Mouse (Mus musculus): Measurements from ENCODE around the gene Mrpl43. TPM values are rescaled to one million over a fixed set of nuclear protein-coding genes. Genes with fewer than 3 reads are reported as not detected.

Mrpl43 gene
- polyA plus RNA-seq, 1 experiment from 2014 or later, result 64.9 TPM

GRCm38 (mm10) chr19:45021362-45021761 is 15.1 kb upstream of the Mrpl43 start:
- Histone ChIP-seq H3K4me1 (ENCODE audit: control insufficient read depth, insufficient read depth, low read length) (peaks cover 34% of the 10 kb centered on the region), H3K27me3 (ENCODE audit: control insufficient read depth, insufficient read depth, low read length) (no peaks in the 10 kb centered on the region), H3K9ac (ENCODE audit: low read length) (peak overlapping the region; percentile 7; the same call in 1 of the 2 replicates), H3K4me2 (ENCODE audit: low read depth, low read length) (peak overlapping the region; percentile 5; the same call in 1 of the 2 replicates), H3K4me3 (replicated peaks; ENCODE audit: low read length) (no peak overlapping the region), H3K9me3 (replicated peaks; ENCODE audit: control insufficient read depth, low read length) (no peaks in the 10 kb centered on the region), H3K27ac (ENCODE audit: low read length) (no peak overlapping the region), H3K36me3 (ENCODE audit: control insufficient read depth, insufficient read depth, low read length) (peaks cover 24% of the 10 kb centered on the region)
- ATAC-seq (ENCODE audit: insufficient read depth, low FRiP score), result no peak
- 81% methylated on average over 15 of the region's 15 CpGs for WGBS

GRCm38 (mm10) chr19:45020348-45020747 is 14.1 kb upstream of the Mrpl43 start:
- H3K4me2 ChIP-seq (ENCODE audit: low read depth, low read length), result peak overlapping the region; percentile 94
- no peak for ATAC-seq (ENCODE audit: insufficient read depth, low FRiP score)
- no peaks in the 10 kb centered on the region for H3K9me3 ChIP-seq (replicated peaks; ENCODE audit: control insufficient read depth, low read length)
- WGBS, result 40% methylated on average over 6 of the region's 6 CpGs
- H3K4me3 ChIP-seq (replicated peaks; ENCODE audit: low read length), result peak overlapping the region; percentile 12
- no peaks in the 10 kb centered on the region for H3K27me3 ChIP-seq (ENCODE audit: control insufficient read depth, insufficient read depth, low read length)
- H3K4me1 ChIP-seq (ENCODE audit: control insufficient read depth, insufficient read depth, low read length), result peaks cover 39% of the 10 kb centered on the region
- H3K9ac ChIP-seq (ENCODE audit: low read length), result peak overlapping the region; percentile 38; the same call in 1 of the 2 replicates
- H3K36me3 ChIP-seq (ENCODE audit: control insufficient read depth, insufficient read depth, low read length), result peaks cover 15% of the 10 kb centered on the region; the same call in 1 of the 2 replicates
- H3K27ac ChIP-seq (ENCODE audit: low read length), result peak overlapping the region; percentile 34; the same call in 1 of the 2 replicates

DNA sequence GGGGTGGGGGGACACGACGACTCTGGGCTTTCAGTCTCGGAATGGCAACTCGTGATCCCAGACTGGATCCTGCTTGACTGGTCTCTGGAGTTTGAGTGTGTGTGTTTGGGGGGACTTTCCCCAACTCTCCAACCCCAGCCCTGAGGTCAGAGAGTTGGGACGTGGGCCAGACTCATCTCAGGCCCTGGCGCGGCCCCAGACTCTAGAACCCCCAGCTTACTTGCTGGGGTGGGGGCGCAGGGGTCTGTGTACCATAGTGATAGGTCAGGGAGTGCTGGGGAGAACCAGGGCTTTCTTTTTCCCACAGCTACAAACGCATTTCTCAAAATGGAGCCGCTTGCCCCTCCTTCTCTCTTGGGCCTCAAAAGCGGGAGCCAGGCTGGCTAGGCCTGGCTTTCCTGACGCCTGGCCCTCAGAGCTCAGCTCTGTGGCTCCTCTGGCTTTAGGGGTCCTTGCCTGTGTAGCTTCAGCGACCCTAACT is 12.1 kb upstream of the Mrpl43 start:
- peak overlapping the region; percentile 55 for H3K4me3 ChIP-seq (replicated peaks; ENCODE audit: low read length)
- H3K4me2 ChIP-seq (ENCODE audit: low read depth, low read length), result peak overlapping the region; percentile 94
- 0 out of 2 replicates have a peak, but pooled peaks cover 3% of the 10 kb centered on the region for H3K36me3 ChIP-seq (ENCODE audit: control insufficient read depth, insufficient read depth, low read length)
- 2% methylated on average over 13 of the region's 13 CpGs for WGBS
- peaks cover 56% of the 10 kb centered on the region for H3K4me1 ChIP-seq (ENCODE audit: control insufficient read depth, insufficient read depth, low read length)
- no peak for ATAC-seq (ENCODE audit: insufficient read depth, low FRiP score)
- H3K9me3 ChIP-seq (replicated peaks; ENCODE audit: control insufficient read depth, low read length), result no peaks in the 10 kb centered on the region
- no peaks in the 10 kb centered on the region for H3K27me3 ChIP-seq (ENCODE audit: control insufficient read depth, insufficient read depth, low read length)
- H3K9ac ChIP-seq (ENCODE audit: low read length), result peak overlapping the region; percentile 81
- peak overlapping the region; percentile 99 for H3K27ac ChIP-seq (ENCODE audit: low read length)

DNA sequence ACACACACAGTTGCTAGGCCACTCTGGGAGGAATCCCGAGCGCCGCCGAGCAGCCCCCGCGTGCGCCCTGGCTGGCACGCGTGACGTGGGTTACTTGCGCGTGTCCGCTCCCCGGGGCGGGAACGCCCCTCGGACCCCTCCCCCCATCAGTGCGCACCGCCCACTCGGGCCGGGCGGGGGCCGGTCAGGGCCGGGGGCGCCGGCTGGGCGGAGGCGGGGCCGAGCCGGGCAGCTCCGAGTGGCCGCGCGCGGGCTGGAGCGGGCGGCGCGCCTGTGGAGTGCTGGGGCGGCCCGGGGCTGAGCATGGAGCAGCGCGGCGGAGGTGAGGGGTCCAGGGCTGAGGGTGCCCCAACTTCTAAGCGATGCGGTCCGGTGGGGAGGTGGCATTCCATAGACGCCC is 11.7 kb upstream of the Mrpl43 start:
- peak overlapping the region; percentile 55 for H3K4me3 ChIP-seq (replicated peaks; ENCODE audit: low read length)
- H3K36me3 ChIP-seq (ENCODE audit: control insufficient read depth, insufficient read depth, low read length), result 0 out of 2 replicates have a peak, but pooled peaks cover 3% of the 10 kb centered on the region
- WGBS, result 0% methylated on average over 38 of the region's 48 CpGs
- peak overlapping the region; percentile 99 for H3K27ac ChIP-seq (ENCODE audit: low read length)
- peaks cover 57% of the 10 kb centered on the region for H3K4me1 ChIP-seq (ENCODE audit: control insufficient read depth, insufficient read depth, low read length)
- ATAC-seq (ENCODE audit: insufficient read depth, low FRiP score), result peak; percentile 67
- H3K4me2 ChIP-seq (ENCODE audit: low read depth, low read length), result peak overlapping the region; percentile 94
- H3K27me3 ChIP-seq (ENCODE audit: control insufficient read depth, insufficient read depth, low read length), result no peaks in the 10 kb centered on the region
- H3K9me3 ChIP-seq (replicated peaks; ENCODE audit: control insufficient read depth, low read length), result no peaks in the 10 kb centered on the region
- peak overlapping the region; percentile 81 for H3K9ac ChIP-seq (ENCODE audit: low read length)

- Histone ChIP-seq H3K4me1 (ENCODE audit: control insufficient read depth, insufficient read depth, low read length) (peaks cover 57% of the 10 kb centered on the region), H3K27me3 (ENCODE audit: control insufficient read depth, insufficient read depth, low read length) (no peaks in the 10 kb centered on the region), H3K4me2 (ENCODE audit: low read depth, low read length) (peak overlapping the region; percentile 94), H3K27ac (ENCODE audit: low read length) (peak overlapping the region; percentile 99), H3K36me3 (ENCODE audit: control insufficient read depth, insufficient read depth, low read length) (0 out of 2 replicates have a peak, but pooled peaks cover 3% of the 10 kb centered on the region), H3K4me3 (replicated peaks; ENCODE audit: low read length) (peak overlapping the region; percentile 55), H3K9me3 (replicated peaks; ENCODE audit: control insufficient read depth, low read length) (no peaks in the 10 kb centered on the region), H3K9ac (ENCODE audit: low read length) (peak overlapping the region; percentile 81)
- WGBS, result 0% methylated on average over 22 of the region's 27 CpGs
- peak; percentile 45 for ATAC-seq (ENCODE audit: insufficient read depth, low FRiP score)
Measured at GRCm38 (mm10) chr19:45017216-45017771, 11.1 kb upstream of the Mrpl43 start.

GRCm38 (mm10) chr19:45016341-45017215 is 10.3 kb upstream of the Mrpl43 start:
- peak; percentile 36 for ATAC-seq (ENCODE audit: insufficient read depth, low FRiP score)
- H3K9me3 ChIP-seq (replicated peaks; ENCODE audit: control insufficient read depth, low read length), result no peaks in the 10 kb centered on the region
- H3K4me2 ChIP-seq (ENCODE audit: low read depth, low read length), result peak overlapping the region; percentile 94
- H3K27ac ChIP-seq (ENCODE audit: low read length), result peak overlapping the region; percentile 99
- peak overlapping the region; percentile 55 for H3K4me3 ChIP-seq (replicated peaks; ENCODE audit: low read length)
- H3K27me3 ChIP-seq (ENCODE audit: control insufficient read depth, insufficient read depth, low read length), result no peaks in the 10 kb centered on the region
- peaks cover 55% of the 10 kb centered on the region for H3K4me1 ChIP-seq (ENCODE audit: control insufficient read depth, insufficient read depth, low read length)
- WGBS, result under 1% methylated on average over 17 of the region's 18 CpGs
- H3K9ac ChIP-seq (ENCODE audit: low read length), result peak overlapping the region; percentile 81
- H3K36me3 ChIP-seq (ENCODE audit: control insufficient read depth, insufficient read depth, low read length), result 0 out of 2 replicates have a peak, but pooled peaks cover under 1% of the 10 kb centered on the region

- ATAC-seq (ENCODE audit: insufficient read depth, low FRiP score), result no peak
Measured at GRCm38 (mm10) chr19:45015518-45016281, 9.5 kb upstream of the Mrpl43 start.

GRCm38 (mm10) chr19:45014981-45015402 is 8.8 kb upstream of the Mrpl43 start:
- H3K27ac ChIP-seq (ENCODE audit: low read length), result peak overlapping the region; percentile 99
- H3K4me1 ChIP-seq (ENCODE audit: control insufficient read depth, insufficient read depth, low read length), result peaks cover 39% of the 10 kb centered on the region
- H3K9ac ChIP-seq (ENCODE audit: low read length), result peak overlapping the region; percentile 81
- WGBS, result under 1% methylated on average over 25 of the region's 25 CpGs
- H3K36me3 ChIP-seq (ENCODE audit: control insufficient read depth, insufficient read depth, low read length), result peaks cover 10% of the 10 kb centered on the region; the same call in 1 of the 2 replicates
- H3K4me2 ChIP-seq (ENCODE audit: low read depth, low read length), result peak overlapping the region; percentile 94
- peak overlapping the region; percentile 55 for H3K4me3 ChIP-seq (replicated peaks; ENCODE audit: low read length)
- no peaks in the 10 kb centered on the region for H3K27me3 ChIP-seq (ENCODE audit: control insufficient read depth, insufficient read depth, low read length)
- peak; percentile 27 for ATAC-seq (ENCODE audit: insufficient read depth, low FRiP score)
- H3K9me3 ChIP-seq (replicated peaks; ENCODE audit: control insufficient read depth, low read length), result no peaks in the 10 kb centered on the region

More at GRCm38 (mm10) chr19:45015518-45016281, 9.5 kb upstream of the Mrpl43 start:
- peak overlapping the region; percentile 94 for H3K4me2 ChIP-seq (ENCODE audit: low read depth, low read length)
- peak overlapping the region; percentile 99 for H3K27ac ChIP-seq (ENCODE audit: low read length)
- peak overlapping the region; percentile 55 for H3K4me3 ChIP-seq (replicated peaks; ENCODE audit: low read length)
- under 1% methylated on average over 34 of the region's 34 CpGs for WGBS
- H3K27me3 ChIP-seq (ENCODE audit: control insufficient read depth, insufficient read depth, low read length), result no peaks in the 10 kb centered on the region
- peaks cover 47% of the 10 kb centered on the region for H3K4me1 ChIP-seq (ENCODE audit: control insufficient read depth, insufficient read depth, low read length)
- peak overlapping the region; percentile 81 for H3K9ac ChIP-seq (ENCODE audit: low read length)
- peaks cover 6% of the 10 kb centered on the region; the same call in 1 of the 2 replicates for H3K36me3 ChIP-seq (ENCODE audit: control insufficient read depth, insufficient read depth, low read length)
- no peaks in the 10 kb centered on the region for H3K9me3 ChIP-seq (replicated peaks; ENCODE audit: control insufficient read depth, low read length)

All from stomach, embryonic 16.5 days (tissue).